Mouse (Mus musculus) gastrocnemius, adult 2 months (tissue): Measurements from ENCODE around the gene Bmi1. TPM values are rescaled to one million over a fixed set of nuclear protein-coding genes. Genes with fewer than 3 reads are reported as not detected.

ENCODE experiments used
- DNase-seq: peaks from one replicate; pipeline ENCODE4 v3.0.0; 2022
- H3K27ac ChIP-seq: fragments of 200-600 bp; 2 replicates; pipeline ENCODE4 v1.8.1; 2022; ENCODE audit warnings: mild to moderate bottlenecking
- H3K4me3 ChIP-seq: fragments of 200-600 bp; 2 replicates; pipeline ENCODE4 v1.8.1; 2022; ENCODE audit warnings: mild to moderate bottlenecking, moderate library complexity
- CTCF ChIP-seq: fragments of 200-600 bp; IDR thresholded peaks from 2 replicates; pipeline ENCODE4 v1.8.1; 2022; ENCODE audit warnings: antibody characterized with exemption, mild to moderate bottlenecking, moderate library complexity
- intact Hi-C: fragments of 180-260 bp; cut with DNase I; formaldehyde crosslinking; loops from one replicate; pipeline ENCODE4 v1.15.1; 2025
- long read RNA-seq, 2 experiments: library from polyadenylated mRNA; stranded (forward); transcript quantifications; one replicate each; pipeline ENCODE4 v2.0.0; 2021
- total RNA-seq, 2 experiments: library from RNA; stranded (reverse); gene quantifications; 2 replicates each; pipeline ENCODE4 v1.2.3; 2021

Gene Bmi1
- 10 to 100 TPM; 48.2 to 53.5 TPM for total RNA-seq
- long read RNA-seq, experiment 1, transcript Bmi1-201 (10 exons, 3,594 nt), result major isoform, 69 of 73 reads
- long read RNA-seq, experiment 1, partial matches to known transcripts, result 2 of 73 reads
- long read RNA-seq, experiment 1, other reads (novel, unspliced or antisense), result 2 of 73 reads
- long read RNA-seq, experiment 2, transcript Bmi1-201 (10 exons, 3,594 nt), result major isoform, 61 of 67 reads
- long read RNA-seq, experiment 2, partial matches to known transcripts, result 2 of 67 reads
- long read RNA-seq, experiment 2, other reads (novel, unspliced or antisense), result 4 of 67 reads

GRCm38 (mm10) chr2:18676936-18677491 is at the start of gene Bmi1:
Gene Bmi1, plus strand, starts transcription at chr2:18677018.
- intact Hi-C loops, result loop anchor here (5.0 to 10.0 kb wide), 4 partner anchors 90 to 622 kb away; partner anchors contain the start of genes Dnajc1 and Mllt10
- TF ChIP-seq CTCF, result no peak
- DNase-seq, result peak; percentile 80
- H3K27ac ChIP-seq, result peak within 1 kb of the TSS; percentile 97
- peak within 1 kb of the TSS; percentile 94 for H3K4me3 ChIP-seq

- Histone ChIP-seq H3K27ac (no peak overlapping the region), H3K4me3 (no peak overlapping the region)
- no peak for TF ChIP-seq CTCF
- DNase-seq, result no peak
- intact Hi-C loops, result no loop called here
These were observed 46.3 kb upstream of the Bmi1 start for GRCm38 (mm10) chr2:18630547-18630946.

- no peak overlapping the region for H3K27ac ChIP-seq
- intact Hi-C loops, result no loop called here
- no peak overlapping the region for H3K4me3 ChIP-seq
- peak; percentile 81 for DNase-seq
- TF ChIP-seq CTCF, result no peak
These were observed 41.8 kb upstream of the Bmi1 start for GRCm38 (mm10) chr2:18635052-18635451.

- Histone ChIP-seq H3K4me3 (no peak overlapping the region), H3K27ac (no peak overlapping the region)
- no peak for TF ChIP-seq CTCF
- DNase-seq, result no peak
- intact Hi-C loops, result no loop called here
These were observed 28.3 kb upstream of the Bmi1 start for GRCm38 (mm10) chr2:18648563-18648962.

GRCm38 (mm10) chr2:18654821-18655220 is 22.0 kb upstream of the Bmi1 start:
- Histone ChIP-seq H3K27ac (no peak overlapping the region), H3K4me3 (no peak overlapping the region)
- intact Hi-C loops, result no loop called here
- TF ChIP-seq CTCF, result no peak
- DNase-seq, result no peak

- DNase-seq, result no peak
These were observed 12.8 kb upstream of the Bmi1 start for GRCm38 (mm10) chr2:18664003-18664402.

GRCm38 (mm10) chr2:18671041-18671440 is 5.8 kb upstream of the Bmi1 start:
- no peak for DNase-seq
- intact Hi-C loops, result loop anchor here (5.0 to 10.0 kb wide), 3 partner anchors 84 to 616 kb away; partner anchors contain the start of gene Mllt10
- Histone ChIP-seq H3K27ac (no peak overlapping the region), H3K4me3 (no peak overlapping the region)
- no peak for TF ChIP-seq CTCF

More at GRCm38 (mm10) chr2:18664003-18664402, 12.8 kb upstream of the Bmi1 start:
- no peak overlapping the region for H3K27ac ChIP-seq
- no peak overlapping the region for H3K4me3 ChIP-seq
- TF ChIP-seq CTCF, result no peak
- intact Hi-C loops, result no loop called here

GRCm38 (mm10) chr2:18672133-18672765 is 4.6 kb upstream of the Bmi1 start, which contains the start of gene Commd3:
Gene Commd3, plus strand, starts transcription at chr2:18672384.
- no peak for TF ChIP-seq CTCF
- Histone ChIP-seq H3K4me3 (peak within 1 kb of the TSS; percentile 94), H3K27ac (peak within 1 kb of the TSS; percentile 97)
- intact Hi-C loops, result loop anchor here (5.0 to 10.0 kb wide), 3 partner anchors 85 to 617 kb away; partner anchors contain the start of gene Mllt10
- DNase-seq, result peak; percentile 97

GRCm38 (mm10) chr2:18672766-18673164 is 4.1 kb upstream of the Bmi1 start:
- H3K27ac ChIP-seq, result peak overlapping the region; percentile 97
- no peak for DNase-seq
- peak overlapping the region; percentile 94 for H3K4me3 ChIP-seq
- no peak for TF ChIP-seq CTCF
- intact Hi-C loops, result loop anchor here (5.0 to 10.0 kb wide), 3 partner anchors 85 to 618 kb away; partner anchors contain the start of gene Mllt10

GRCm38 (mm10) chr2:18673766-18674165 is 3.1 kb upstream of the Bmi1 start:
- DNase-seq, result no peak
- Histone ChIP-seq H3K27ac (no peak overlapping the region; the same call in 1 of the 2 replicates), H3K4me3 (0 out of 2 replicates have a peak overlapping the region, but pooled peaks have one; percentile 13)
- intact Hi-C loops, result loop anchor here (5.0 to 10.0 kb wide), 3 partner anchors 86 to 619 kb away; partner anchors contain the start of gene Mllt10
- no peak for TF ChIP-seq CTCF

- no peak for DNase-seq
- Histone ChIP-seq H3K27ac (no peak overlapping the region), H3K4me3 (no peak overlapping the region)
- TF ChIP-seq CTCF, result no peak
- intact Hi-C loops, result loop anchor here (5.0 to 10.0 kb wide), 3 partner anchors 87 to 620 kb away; partner anchors contain the start of gene Mllt10
These were observed 2.5 kb upstream of the Bmi1 start for GRCm38 (mm10) chr2:18674193-18674902.
